Mouse (Mus musculus): Measurements from ENCODE around the gene Ppp4r3a.

DNA sequence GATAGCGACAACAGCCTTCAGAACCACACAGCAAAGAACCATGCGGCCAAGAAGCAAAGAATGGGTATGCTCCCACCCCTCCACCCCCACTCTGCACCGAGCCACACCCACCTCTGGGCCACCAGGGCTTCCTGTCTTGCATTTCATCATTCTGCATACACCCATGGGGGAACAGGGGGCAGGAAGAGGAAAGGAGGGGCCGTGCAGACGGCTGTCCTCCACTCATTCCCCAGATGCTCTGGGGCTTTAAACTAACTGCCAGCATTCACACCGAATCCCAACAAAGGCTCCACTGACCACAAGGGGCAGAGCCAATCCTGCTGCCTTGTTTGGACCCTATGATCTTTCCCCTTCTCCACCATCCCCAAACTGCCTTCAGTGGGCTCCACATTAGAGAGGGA, 65.5 kb downstream of the Ppp4r3a start:
- TF ChIP-seq POLR2A (IDR thresholded peaks at IDR 0.05; ENCODE audit: insufficient read length, low read depth) (no peak), CEBPB (IDR thresholded peaks at IDR 0.05; ENCODE audit: insufficient read depth, poor library complexity, severe bottlenecking) (no peak), USF1 (IDR thresholded peaks at IDR 0.05; ENCODE audit: low read depth) (no peak), MAX (IDR thresholded peaks at IDR 0.05; ENCODE audit: low read depth) (no peak), POLR2AphosphoS2 (IDR thresholded peaks at IDR 0.05; ENCODE audit: insufficient read length, low read depth) (no peak)

Measured in myocyte (in vitro differentiated cells).